ENCODE assay signal across 22 mouse cellular contexts in genomic region chr13:69673197-69673920, GRCm38 (mm10).
DNase-seq lines count a peak whose midpoint lies in the region; ATAC-seq lines count a peak whose summit lies in the region.
"Had no signal": no experiment of that assay in that cellular context is flagged by ENCODE, and none has a peak within 500 bp of the region (broad histone marks: within the 10 kb centered on the region; RNA-seq: fewer than 3 reads in every experiment).

No protein-coding gene starts in this region.

- no peak for ATAC-seq in intestine, embryonic 14.5 days (replicated peaks; ENCODE audit: low FRiP score, low TSS enrichment, low read depth)
- ATAC-seq in intestine, embryonic 15.5 days = no peak
- ATAC-seq: CD4-positive, CD25-positive, alpha-beta regulatory T cell, adult 4 months; forebrain, embryonic 15.5 days had no signal

- DNase-seq in heart, adult 11 months = peak; percentile 64
- no peak for DNase-seq in heart, adult 9 months (ENCODE audit: low spot score in 2 of 2)
- peak; percentile 7 for DNase-seq in intestine, embryonic 14.5 days (ENCODE audit: low spot score)
- peak; percentile 11 to 54 for DNase-seq in urinary bladder, postnatal 4 days (ENCODE audit: low spot score in 2 of 2)
- no peak for DNase-seq in urinary bladder, postnatal 10 days (ENCODE audit: low spot score)
- DNase-seq: adrenal gland, adult 2 months; adrenal gland, postnatal 14 days; cerebellum, adult 11 months; cerebellum, adult 2 months; cerebellum, adult 9-11 months; cerebellum, postnatal 25 days; gastrocnemius, postnatal 25 days; heart, adult 2 months; heart, postnatal 14 days; heart, postnatal 4 days had no signal

- no peak overlapping the region for H3K4me3 ChIP-seq in intestine, embryonic 14.5 days (ENCODE audit: low read depth, low read length)
- H3K4me3 ChIP-seq in intestine, embryonic 15.5 days (replicated peaks) = no peak overlapping the region
- H3K4me3 ChIP-seq: forebrain, embryonic 10.5 days; forebrain, embryonic 15.5 days; heart, adult 2 months; heart, embryonic 13.5 days; hindbrain, embryonic 12.5 days; hindbrain, embryonic 15.5 days had no signal

- H3K36me3 ChIP-seq in intestine, embryonic 14.5 days (ENCODE audit: control insufficient read depth, insufficient read depth, low read length) = no peaks in the 10 kb centered on the region
- no peaks in the 10 kb centered on the region for H3K36me3 ChIP-seq in intestine, embryonic 15.5 days
- H3K36me3 ChIP-seq: forebrain, embryonic 10.5 days; forebrain, embryonic 15.5 days; heart, embryonic 13.5 days; hindbrain, embryonic 12.5 days; hindbrain, embryonic 15.5 days had no signal

- no peak overlapping the region for H3K27ac ChIP-seq in intestine, embryonic 14.5 days (ENCODE audit: low read depth)
- H3K27ac ChIP-seq in intestine, embryonic 15.5 days = no peak overlapping the region
- H3K27ac ChIP-seq: forebrain, embryonic 10.5 days; forebrain, embryonic 15.5 days; heart, adult 2 months; heart, embryonic 13.5 days; hindbrain, embryonic 12.5 days; hindbrain, embryonic 15.5 days had no signal

- 0 out of 2 replicates have a peak, but pooled peaks cover 3% of the 10 kb centered on the region for H3K9me3 ChIP-seq in intestine, embryonic 14.5 days (ENCODE audit: control insufficient read depth, low read length)
- H3K9me3 ChIP-seq in intestine, embryonic 15.5 days = no peaks in the 10 kb centered on the region
- H3K9me3 ChIP-seq: forebrain, embryonic 15.5 days; heart, embryonic 13.5 days; hindbrain, embryonic 12.5 days; hindbrain, embryonic 15.5 days had no signal

- 86% methylated on average over 5 of the region's 5 CpGs for WGBS in intestine, embryonic 14.5 days
- 87% methylated on average over 5 of the region's 5 CpGs for WGBS in intestine, embryonic 15.5 days

- H3K4me2 ChIP-seq in intestine, embryonic 14.5 days (ENCODE audit: low read length) = no peak overlapping the region
- no peak overlapping the region for H3K4me2 ChIP-seq in intestine, embryonic 15.5 days (replicated peaks)
- H3K4me2 ChIP-seq: forebrain, embryonic 15.5 days; heart, embryonic 13.5 days; hindbrain, embryonic 12.5 days; hindbrain, embryonic 15.5 days had no signal

- no peak overlapping the region for H3K9ac ChIP-seq in intestine, embryonic 14.5 days (ENCODE audit: low read length)
- H3K9ac ChIP-seq in intestine, embryonic 15.5 days = no peak overlapping the region
- H3K9ac ChIP-seq: forebrain, embryonic 15.5 days; heart, embryonic 13.5 days; hindbrain, embryonic 12.5 days; hindbrain, embryonic 15.5 days had no signal

- no peaks in the 10 kb centered on the region for H3K4me1 ChIP-seq in intestine, embryonic 14.5 days (replicated peaks; ENCODE audit: control insufficient read depth, insufficient read depth, low read length)
- H3K4me1 ChIP-seq in intestine, embryonic 15.5 days (replicated peaks) = no peaks in the 10 kb centered on the region
- H3K4me1 ChIP-seq: forebrain, embryonic 10.5 days; forebrain, embryonic 15.5 days; heart, embryonic 13.5 days; hindbrain, embryonic 12.5 days; hindbrain, embryonic 15.5 days had no signal

- H3K27me3 ChIP-seq in intestine, embryonic 14.5 days (replicated peaks; ENCODE audit: control insufficient read depth, insufficient read depth, low read length) = no peaks in the 10 kb centered on the region
- no peaks in the 10 kb centered on the region for H3K27me3 ChIP-seq in intestine, embryonic 15.5 days (replicated peaks)
- H3K27me3 ChIP-seq: forebrain, embryonic 15.5 days; heart, embryonic 13.5 days; hindbrain, embryonic 12.5 days; hindbrain, embryonic 15.5 days had no signal

Comparison
In these comparisons a context has a peak if more than half of its experiments do, and no peak if none do; other contexts are left out.
1. DNase-seq: peak in heart, adult 11 months (single experiment), intestine, embryonic 14.5 days (single experiment) and urinary bladder, postnatal 4 days (2 of 2); none in heart, adult 9 months (0 of 2) and urinary bladder, postnatal 10 days (single experiment).